Mouse (Mus musculus): Measurements from ENCODE around the gene Ass1.

Ass1 gene

GRCm38 (mm10) chr2:31469931-31470682 is at the start of gene Ass1:
Gene Ass1 (plus strand): TSS chr2:31470207.
- peak; percentile 56 for DNase-seq (ENCODE audit: low spot score)

- no peak for DNase-seq (ENCODE audit: low spot score)
Observed at GRCm38 (mm10) chr2:31420914-31421313, 49.1 kb upstream of the Ass1 start.

- no peak for DNase-seq (ENCODE audit: low spot score)
Observed at GRCm38 (mm10) chr2:31422576-31422975, 47.4 kb upstream of the Ass1 start.

GRCm38 (mm10) chr2:31431477-31431876 is 38.5 kb upstream of the Ass1 start:
- no peak for DNase-seq (ENCODE audit: low spot score)

GRCm38 (mm10) chr2:31434746-31435145 is 35.3 kb upstream of the Ass1 start:
- DNase-seq (ENCODE audit: low spot score) = no peak

GRCm38 (mm10) chr2:31435567-31435966 is 34.4 kb upstream of the Ass1 start:
- DNase-seq (ENCODE audit: low spot score) = peak; percentile 13

- no peak for DNase-seq (ENCODE audit: low spot score)
Observed at GRCm38 (mm10) chr2:31437480-31438245, 32.3 kb upstream of the Ass1 start.

GRCm38 (mm10) chr2:31439576-31439975 is 30.4 kb upstream of the Ass1 start:
- no peak for DNase-seq (ENCODE audit: low spot score)

GRCm38 (mm10) chr2:31442480-31443160 is 27.4 kb upstream of the Ass1 start:
- DNase-seq (ENCODE audit: low spot score) = no peak

- no peak for DNase-seq (ENCODE audit: low spot score)
Observed at GRCm38 (mm10) chr2:31446036-31446435, 24.0 kb upstream of the Ass1 start.

- DNase-seq (ENCODE audit: low spot score) = no peak
Observed at GRCm38 (mm10) chr2:31446456-31446855, 23.6 kb upstream of the Ass1 start.

GRCm38 (mm10) chr2:31447536-31447935 is 22.5 kb upstream of the Ass1 start:
- no peak for DNase-seq (ENCODE audit: low spot score)

- DNase-seq (ENCODE audit: low spot score) = no peak
Observed at GRCm38 (mm10) chr2:31448756-31449440, 21.1 kb upstream of the Ass1 start.

- no peak for DNase-seq (ENCODE audit: low spot score)
Observed at GRCm38 (mm10) chr2:31449441-31449815, 20.6 kb upstream of the Ass1 start.

- DNase-seq (ENCODE audit: low spot score) = no peak
Observed at GRCm38 (mm10) chr2:31449902-31450301, 20.1 kb upstream of the Ass1 start.

- DNase-seq (ENCODE audit: low spot score) = no peak
Observed at GRCm38 (mm10) chr2:31450661-31451060, 19.3 kb upstream of the Ass1 start.

GRCm38 (mm10) chr2:31451530-31451929 is 18.5 kb upstream of the Ass1 start:
- no peak for DNase-seq (ENCODE audit: low spot score)

GRCm38 (mm10) chr2:31453011-31453410 is 17.0 kb upstream of the Ass1 start:
- no peak for DNase-seq (ENCODE audit: low spot score)

GRCm38 (mm10) chr2:31453559-31454177 is 16.3 kb upstream of the Ass1 start:
- no peak for DNase-seq (ENCODE audit: low spot score)

GRCm38 (mm10) chr2:31454280-31454679 is 15.7 kb upstream of the Ass1 start:
- no peak for DNase-seq (ENCODE audit: low spot score)

- no peak for DNase-seq (ENCODE audit: low spot score)
Observed at GRCm38 (mm10) chr2:31455418-31455817, 14.6 kb upstream of the Ass1 start.

GRCm38 (mm10) chr2:31458460-31458859 is 11.5 kb upstream of the Ass1 start:
- DNase-seq (ENCODE audit: low spot score) = no peak
